Mouse (Mus musculus) MEL (cell line): ENCODE data around the gene Edar. TPM values are rescaled to one million over a fixed set of nuclear protein-coding genes. Genes with fewer than 3 reads are reported as not detected.

ENCODE experiments used
- DNase-seq: peaks from one replicate; pipeline ENCODE4 v3.0.0; 2011; ENCODE audit warnings: low read depth, low spot score
- H3K27ac ChIP-seq: 2 replicates; pipeline ENCODE4 v1.5.1; 2012; ENCODE audit warnings: low read depth, mild to moderate bottlenecking, control low read depth, low read length, moderate library complexity; ENCODE audit not compliant: control insufficient read depth
- H3K27me3 ChIP-seq, 2 experiments: fragments of 150-350 bp in 1 of 2; sonication (generic) in 1 of 2; 2 replicates each; pipeline ENCODE4 v1.6.1; 2012; ENCODE audit warnings: low read length in 2 of 2, mild to moderate bottlenecking in 2 of 2, improper control_type of control experiment in 1 of 2, moderate library complexity in 1 of 2; ENCODE audit not compliant: insufficient read depth in 2 of 2, control insufficient read depth in 1 of 2
- H3K36me3 ChIP-seq, 2 experiments: 2 replicates each; pipeline ENCODE4 v1.6.1; 2012 to 2014; ENCODE audit warnings: low read length in 2 of 2, improper control_type of control experiment in 1 of 2, inconsistent platforms in 1 of 2, mild to moderate bottlenecking in 1 of 2; ENCODE audit not compliant: insufficient read depth in 2 of 2, control insufficient read depth in 1 of 2
- H3K4me1 ChIP-seq, 2 experiments: fragments of 150-350 bp in 1 of 2; sonication (generic) in 1 of 2; 2 replicates each; pipeline ENCODE4 v1.6.1; 2012; ENCODE audit warnings: low read length in 2 of 2, improper control_type of control experiment in 1 of 2, mild to moderate bottlenecking in 1 of 2; ENCODE audit not compliant: insufficient read depth in 2 of 2, control insufficient read depth in 1 of 2
- H3K4me3 ChIP-seq, 2 experiments: fragments of 150-350 bp in 1 of 2; sonication (generic) in 1 of 2; 2 replicates each; pipeline ENCODE4 v1.5.1; 2012; ENCODE audit warnings: low read depth in 2 of 2, low read length in 2 of 2, mild to moderate bottlenecking in 2 of 2, moderate library complexity in 2 of 2, control low read depth in 1 of 2, improper control_type of control experiment in 1 of 2; ENCODE audit not compliant: control insufficient read depth in 1 of 2, insufficient read depth in 1 of 2
- H3K79me2 ChIP-seq: 2 replicates; pipeline ENCODE4 v1.6.1; 2012; ENCODE audit warnings: mild to moderate bottlenecking, low read length, moderate library complexity; ENCODE audit not compliant: control insufficient read depth, poor library complexity, insufficient read depth
- H3K9ac ChIP-seq: 2 replicates; pipeline ENCODE4 v1.6.1; 2012; ENCODE audit warnings: low read depth, mild to moderate bottlenecking, control low read depth, low read length, moderate library complexity; ENCODE audit not compliant: control insufficient read depth, poor library complexity, severe bottlenecking
- H3K9me3 ChIP-seq: fragments of 150-350 bp; sonication (generic); replicated peaks from 2 replicates; pipeline ENCODE4 v1.6.1; 2012; ENCODE audit warnings: mild to moderate bottlenecking, low read length, improper control_type of control experiment, moderate library complexity; ENCODE audit not compliant: insufficient read depth
- CTCF ChIP-seq, 3 experiments: IDR thresholded peaks in 2 of 3; conservative IDR thresholded peaks in 1 of 3; 2 replicates each; pipeline ENCODE4 v1.5.1; 2011 to 2012; ENCODE audit warnings: low read length in 3 of 3, low read depth in 2 of 3, mild to moderate bottlenecking in 2 of 3, improper control_type of control experiment in 1 of 3, inconsistent platforms in 1 of 3, mixed read lengths in 1 of 3, moderate library complexity in 1 of 3; ENCODE audit not compliant: control insufficient read depth in 1 of 3, insufficient read depth in 1 of 3, poor library complexity in 1 of 3, severe bottlenecking in 1 of 3
- JUND ChIP-seq: IDR thresholded peaks from 2 replicates; pipeline ENCODE4 v1.6.1; 2011; ENCODE audit warnings: low read depth, mild to moderate bottlenecking, improper control_type of control experiment, low read length
- MAFK ChIP-seq: IDR thresholded peaks from 2 replicates; pipeline ENCODE4 v1.6.1; 2011; ENCODE audit warnings: low read depth, mild to moderate bottlenecking, low read length, improper control_type of control experiment, borderline replicate concordance
- MEF2A ChIP-seq: IDR thresholded peaks from 2 replicates; pipeline ENCODE4 v1.6.1; 2014; ENCODE audit warnings: low read depth, mild to moderate bottlenecking, inconsistent platforms, low read length, improper control_type of control experiment; ENCODE audit not compliant: poor library complexity, insufficient replicate concordance, severe bottlenecking; ENCODE audit errors: extremely low read depth
- NELFE ChIP-seq: IDR thresholded peaks from 2 replicates; pipeline ENCODE4 v1.6.1; 2011; ENCODE audit warnings: low read depth, low read length, improper control_type of control experiment
- POLR2AphosphoS5 ChIP-seq: IDR thresholded peaks from 2 replicates; pipeline ENCODE4 v1.6.1; 2012; ENCODE audit warnings: low read depth, borderline replicate concordance, mild to moderate bottlenecking, inconsistent platforms, low read length, moderate library complexity, mixed read lengths
- USF1 ChIP-seq: IDR thresholded peaks from 2 replicates; pipeline ENCODE4 v1.6.1; 2014; ENCODE audit warnings: low read depth, mild to moderate bottlenecking, inconsistent platforms, low read length, improper control_type of control experiment, moderate library complexity
- ZC3H11A ChIP-seq: IDR thresholded peaks from 2 replicates; pipeline ENCODE4 v1.6.1; 2012; ENCODE audit warnings: low read depth, mild to moderate bottlenecking, inconsistent platforms, low read length, improper control_type of control experiment
- ZMIZ1 ChIP-seq: IDR thresholded peaks from 2 replicates; pipeline ENCODE4 v1.6.1; 2012; ENCODE audit warnings: low read depth, mild to moderate bottlenecking, inconsistent platforms, low read length, improper control_type of control experiment, moderate library complexity
- polyA plus RNA-seq, 2 experiments: library from polyadenylated mRNA; stranded (reverse) in 1 of 2; unstranded in 1 of 2; fragments of >175 nt in 1 of 2; fragments of >200 nt in 1 of 2; gene quantifications; 2 replicates each; pipeline versions ENCODE4 v1.2.1 to v1.2.4; 2012; ENCODE audit warnings: low replicate concordance in 2 of 2, low read depth in 1 of 2; ENCODE audit not compliant: insufficient read length in 2 of 2, insufficient read depth in 1 of 2, missing spikeins in 1 of 2
- total RNA-seq: library from RNA; depleted of rRNA; stranded (reverse); fragments of 300-350 nt; gene quantifications from 2 replicates; pipeline ENCODE4 v1.2.3, GENCODE M21; 2012

Gene Edar
- total and polyA plus RNA-seq, 3 experiments = not detected

- Histone ChIP-seq H3K4me3 (no peak overlapping the region), H3K9ac (no peak overlapping the region), H3K79me2 (no peaks in the 10 kb centered on the region)
- DNase-seq = no peak
- TF ChIP-seq USF1 (no peak), ZMIZ1 (no peak)
- TF ChIP-seq, all 39 proteins: peak for 0
- no peaks in the 10 kb centered on the region for H3K9me3 ChIP-seq
- no peaks in the 10 kb centered on the region for H3K27me3 ChIP-seq
- no peaks in the 10 kb centered on the region for H3K36me3 ChIP-seq
- no peak overlapping the region for H3K27ac ChIP-seq
- no peaks in the 10 kb centered on the region for H3K4me1 ChIP-seq
These were observed 12.0 kb downstream of the Edar start for GRCm38 (mm10) chr10:58663417-58663816.

GRCm38 (mm10) chr10:58659268-58659986, 16.0 kb downstream of the Edar start:
- TF ChIP-seq CTCF (IDR thresholded peaks at IDR 0.05 in 2 of 3, conservative IDR thresholded peaks at IDR 0.05 in 1 of 3; ENCODE audit: control insufficient read depth in 1 of 3, insufficient read depth in 1 of 3, low read depth in 2 of 3, low read length in 3 of 3, poor library complexity in 1 of 3, severe bottlenecking in 1 of 3) = no peak
- TF ChIP-seq JUND = no peak
- no peak for TF ChIP-seq MEF2A
- TF ChIP-seq NELFE = no peak
- TF ChIP-seq ZC3H11A = no peak
- TF ChIP-seq ZMIZ1 = no peak
- TF ChIP-seq, all 39 proteins: peak for 0

GRCm38 (mm10) chr10:58657731-58658130, 17.7 kb downstream of the Edar start:
- H3K9me3 ChIP-seq = no peaks in the 10 kb centered on the region
- H3K4me1 ChIP-seq = no peaks in the 10 kb centered on the region
- H3K27ac ChIP-seq = no peak overlapping the region
- DNase-seq = no peak
- no peaks in the 10 kb centered on the region for H3K36me3 ChIP-seq
- H3K9ac ChIP-seq = no peak overlapping the region
- no peaks in the 10 kb centered on the region; a peak in 1 of 4 replicates for H3K27me3 ChIP-seq
- no peaks in the 10 kb centered on the region; the same call in 1 of the 2 replicates for H3K79me2 ChIP-seq
- no peak overlapping the region for H3K4me3 ChIP-seq
- TF ChIP-seq POLR2AphosphoS5 (no peak), MAFK (no peak)

More at GRCm38 (mm10) chr10:58659268-58659986, 16.0 kb downstream of the Edar start:
- Histone ChIP-seq H3K4me1 (no peaks in the 10 kb centered on the region), H3K27ac (no peak overlapping the region), H3K9ac (no peak overlapping the region), H3K79me2 (no peaks in the 10 kb centered on the region; the same call in 1 of the 2 replicates), H3K4me3 (no peak overlapping the region), H3K27me3 (no peaks in the 10 kb centered on the region; a peak in 1 of 4 replicates), H3K36me3 (no peaks in the 10 kb centered on the region), H3K9me3 (no peaks in the 10 kb centered on the region)
- no peak for DNase-seq
